Mouse (Mus musculus) heart, postnatal 0 days (tissue): Measurements from ENCODE around the gene Anapc16. TPM values are rescaled to one million over a fixed set of nuclear protein-coding genes. Genes with fewer than 3 reads are reported as not detected.

Source experiments
- ATAC-seq: fragments of 200-750 bp; cut with Nextera tagmentation; 2 replicates; pipeline ENCODE4 v1.8.0; 2017; ENCODE audit warnings: low read depth, moderate number of reproducible peaks, moderate library complexity; ENCODE audit not compliant: insufficient read depth
- DNase-seq: peaks from one replicate; pipeline ENCODE4 v3.0.0-alpha.2; 2016; ENCODE audit warnings: low spot score
- H3K27ac ChIP-seq: fragments of 300-500 bp; sonication (generic); 2 replicates; pipeline ENCODE4 v1.5.1; 2014; ENCODE audit warnings: low read depth, mild to moderate bottlenecking
- H3K27me3 ChIP-seq: fragments of 300-500 bp; sonication (generic); 2 replicates; pipeline ENCODE4 v1.6.1; 2014; ENCODE audit warnings: low read length, mixed read lengths; ENCODE audit not compliant: control insufficient read depth, insufficient read depth
- H3K36me3 ChIP-seq: fragments of 300-500 bp; sonication (generic); replicated peaks from 2 replicates; pipeline ENCODE4 v1.6.1; 2014; ENCODE audit warnings: low read length, mixed read lengths; ENCODE audit not compliant: control insufficient read depth, insufficient read depth
- H3K4me1 ChIP-seq: fragments of 300-500 bp; sonication (generic); 2 replicates; pipeline ENCODE4 v1.6.1; 2014; ENCODE audit warnings: antibody characterized with exemption; ENCODE audit not compliant: control insufficient read depth, insufficient read depth
- H3K4me2 ChIP-seq: fragments of 300-500 bp; sonication (generic); 2 replicates; pipeline ENCODE4 v1.6.1; 2014; ENCODE audit warnings: low read depth, mild to moderate bottlenecking, low read length, moderate library complexity
- H3K4me3 ChIP-seq: fragments of 300-500 bp; sonication (generic); 2 replicates; pipeline ENCODE4 v1.5.1; 2014; ENCODE audit warnings: low read depth, low read length
- H3K9ac ChIP-seq: fragments of 300-500 bp; sonication (generic); replicated peaks from 2 replicates; pipeline ENCODE4 v1.6.1; 2014; ENCODE audit warnings: low read depth, low read length, mixed read lengths
- H3K9me3 ChIP-seq: fragments of 300-500 bp; sonication (generic); replicated peaks from 2 replicates; pipeline ENCODE4 v1.6.1; 2016; ENCODE audit warnings: low read length; ENCODE audit not compliant: control insufficient read depth
- CTCF ChIP-seq: IDR thresholded peaks from 2 replicates; pipeline ENCODE4 v1.5.1; 2016; ENCODE audit warnings: antibody characterized with exemption, control low read depth, low read depth
- EP300 ChIP-seq: IDR thresholded peaks from 2 replicates; pipeline ENCODE4 v1.6.1; 2016; ENCODE audit warnings: antibody characterized with exemption, low read depth
- WGBS: fragments of 180-500 bp; shearing (Covaris S2); extraction: QIAGEN DNeasy Blood & Tissue Kit; methylation state at CpG from one replicate; pipeline ENCODE4 v1.1.7; 2014; 5-methylcytosine and 5-hydroxymethylcytosine counted together
- polyA plus RNA-seq: library from polyadenylated mRNA; unstranded; fragments of >200 nt; fragmentation: Nextera tagmentation; extraction: Ambion mirVana; gene quantifications from 2 replicates; pipeline ENCODE4 v1.2.1, GENCODE M21; 2015
- total RNA-seq: library from RNA; depleted of rRNA; stranded (reverse); fragments of >200 nt; gene quantifications from 2 replicates; pipeline ENCODE4 v1.2.3, GENCODE M21; 2014; ENCODE audit warnings: low replicate concordance

Anapc16 gene
- total and polyA plus RNA-seq, 2 experiments from 2014 or later = 29.7 to 104 TPM

- DNase-seq (no peak), ATAC-seq (no peak)
- Histone ChIP-seq H3K9ac (peak overlapping the region; percentile 73), H3K9me3 (no peaks in the 10 kb centered on the region), H3K27me3 (no peaks in the 10 kb centered on the region), H3K27ac (peak overlapping the region; percentile 95), H3K36me3 (peaks cover 14% of the 10 kb centered on the region), H3K4me3 (peak overlapping the region; percentile 100), H3K4me1 (peaks cover 34% of the 10 kb centered on the region), H3K4me2 (peak overlapping the region; percentile 89)
- TF ChIP-seq EP300 (no peak), CTCF (no peak)
- WGBS = 34% methylated on average over 16 of the region's 16 CpGs
These were observed 50.0 kb downstream of the Anapc16 start for GRCm38 (mm10) chr10:59952781-59953563.

DNA sequence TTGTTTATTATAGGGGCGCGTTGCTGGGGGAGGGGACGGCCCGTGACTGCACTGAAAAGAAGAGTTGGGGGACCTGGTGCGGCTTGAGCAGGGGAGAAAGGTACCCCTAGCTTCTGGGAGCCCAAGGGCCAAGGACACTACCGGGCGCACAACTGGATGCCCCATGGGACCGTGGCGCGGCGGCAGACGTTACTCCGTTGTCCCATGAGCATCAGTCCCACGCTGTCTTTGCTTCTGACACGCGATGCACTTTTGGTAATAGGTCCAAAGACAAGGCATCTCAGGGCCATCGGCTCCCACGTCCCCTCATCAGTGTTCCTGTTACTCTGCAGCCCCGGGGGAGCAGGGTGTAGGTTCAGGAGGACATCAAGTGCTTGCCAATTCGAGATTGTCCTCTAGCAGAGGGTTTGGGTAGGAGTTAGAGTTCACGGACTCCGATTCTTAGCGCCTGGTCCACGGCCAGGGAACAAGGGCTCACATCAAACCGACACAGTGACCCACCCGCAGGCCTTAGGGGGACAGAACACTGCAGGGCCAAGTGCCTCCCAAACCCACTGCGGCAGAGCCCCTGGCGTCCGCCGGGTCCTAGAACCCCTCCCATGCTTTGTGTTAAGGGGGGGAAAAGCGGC is 50.7 kb downstream of the Anapc16 start:
- Histone ChIP-seq H3K9ac (peak overlapping the region; percentile 73), H3K4me2 (peak overlapping the region; percentile 89), H3K36me3 (peaks cover 14% of the 10 kb centered on the region), H3K9me3 (no peaks in the 10 kb centered on the region), H3K27ac (peak overlapping the region; percentile 95), H3K4me3 (peak overlapping the region; percentile 100), H3K4me1 (peaks cover 29% of the 10 kb centered on the region), H3K27me3 (no peaks in the 10 kb centered on the region)
- under 1% methylated on average over 31 of the region's 31 CpGs for WGBS
- TF ChIP-seq CTCF (no peak), EP300 (no peak)
- ATAC-seq (peak; percentile 24), DNase-seq (peak; percentile 74)

DNA sequence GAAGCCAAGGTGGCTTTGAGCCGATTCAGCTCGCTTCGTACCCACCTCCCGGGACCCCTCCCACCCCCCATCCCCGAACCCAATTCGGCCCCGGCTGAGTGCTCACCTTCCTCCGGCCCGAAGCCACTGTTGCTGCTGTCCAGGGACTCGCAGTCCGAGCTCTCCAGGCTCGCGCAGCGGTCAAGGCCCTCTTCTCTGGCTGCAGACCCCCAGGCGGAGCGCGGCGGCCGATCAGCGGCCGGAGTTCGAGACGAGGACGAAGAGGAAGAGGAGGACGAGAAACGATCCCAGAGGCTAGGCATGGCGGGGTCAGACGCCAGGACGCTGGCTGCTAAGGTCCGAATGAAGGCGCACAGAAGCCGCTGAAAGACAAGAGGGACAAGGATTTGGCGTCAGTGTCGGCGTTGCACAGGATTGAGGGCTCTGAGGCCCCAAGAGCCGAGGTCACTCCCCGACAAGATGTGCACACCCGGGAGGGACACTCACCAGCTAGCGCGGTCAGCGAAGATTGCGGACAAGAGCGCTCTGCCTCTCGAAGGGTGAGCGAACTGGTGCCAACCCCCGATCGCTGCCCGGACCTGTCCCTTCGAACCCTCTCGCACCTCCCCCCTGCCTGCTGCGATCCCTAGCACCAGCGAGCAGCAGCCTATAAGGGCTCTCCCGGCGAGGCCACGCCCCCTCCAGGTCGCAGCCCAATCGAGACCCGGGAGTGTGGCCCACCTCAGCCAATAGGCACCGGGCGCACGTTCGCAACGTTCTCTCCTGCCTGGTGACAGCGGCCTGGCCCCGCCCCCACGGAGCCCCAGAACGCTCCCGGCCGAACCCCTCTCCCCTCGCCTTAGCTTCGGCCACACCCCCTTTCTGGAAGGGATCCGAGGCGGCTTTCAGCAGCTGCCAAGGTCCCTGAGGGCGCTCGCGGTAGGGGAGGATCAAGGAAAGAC is 51.5 kb downstream of the Anapc16 start, which contains the start of gene Ddit4:
TSS of gene Ddit4 (minus strand) at position 624 of the 941 bp plus-strand sequence.
- Histone ChIP-seq H3K27ac (peak within 1 kb of the TSS; percentile 95), H3K36me3 (peaks cover 14% of the 10 kb centered on the region), H3K4me2 (peak within 1 kb of the TSS; percentile 89), H3K4me3 (peak within 1 kb of the TSS; percentile 100), H3K4me1 (peaks cover 29% of the 10 kb centered on the region), H3K9ac (peak within 1 kb of the TSS; percentile 91), H3K27me3 (no peaks in the 10 kb centered on the region), H3K9me3 (no peaks in the 10 kb centered on the region)
- peak; percentile 99 for DNase-seq
- WGBS = under 1% methylated on average over 76 of the region's 76 CpGs
- ATAC-seq = peak; percentile 95
- TF ChIP-seq EP300 (peak; percentile 47; the same call in 1 of the 2 replicates), CTCF (no peak)

- H3K27ac ChIP-seq = peak overlapping the region; percentile 90
- H3K4me2 ChIP-seq = peak overlapping the region; percentile 89
- no peaks in the 10 kb centered on the region for H3K27me3 ChIP-seq
- H3K9ac ChIP-seq = peak overlapping the region; percentile 91
- H3K36me3 ChIP-seq = peaks cover 14% of the 10 kb centered on the region
- DNase-seq (peak; percentile 80), ATAC-seq (peak; percentile 31)
- peaks cover 29% of the 10 kb centered on the region for H3K4me1 ChIP-seq
- WGBS = 1% methylated on average over 23 of the region's 23 CpGs
- TF ChIP-seq EP300 (no peak; the same call in 1 of the 2 replicates), CTCF (peak; percentile 72)
- no peaks in the 10 kb centered on the region for H3K9me3 ChIP-seq
- H3K4me3 ChIP-seq = peak overlapping the region; percentile 100
These were observed 52.2 kb downstream of the Anapc16 start for GRCm38 (mm10) chr10:59950716-59951191.
